In genomic region chr9:107982681-107983346, GRCm38 (mm10) we compare ENCODE assay signal across 7 mouse cellular contexts. TPM values are rescaled to one million over a fixed set of nuclear protein-coding genes. Genes with fewer than 3 reads are reported as not detected.
DNase-seq lines count a peak whose midpoint lies in the region; ATAC-seq lines count a peak whose summit lies in the region.

TSS of gene Gm20661 (plus strand) at chr9:107983058.

- peak; percentile 50; the same call in 1 of the 2 replicates for ATAC-seq in hindbrain, embryonic 14.5 days (ENCODE audit: low FRiP score)
- peak; percentile 73 for ATAC-seq in limb, embryonic 11.5 days (ENCODE audit: insufficient number of reproducible peaks, low FRiP score, low TSS enrichment, low read depth)
- ATAC-seq in stomach, embryonic 14.5 days (ENCODE audit: insufficient number of reproducible peaks, insufficient read depth, low FRiP score, low read depth) = peak; percentile 77

- peak within 1 kb of the TSS; percentile 21; the same call in 1 of the 2 replicates for H3K9ac ChIP-seq in hindbrain, embryonic 14.5 days
- H3K9ac ChIP-seq in limb, embryonic 11.5 days (ENCODE audit: low read length) = peak within 1 kb of the TSS; percentile 85
- peak within 1 kb of the TSS; percentile 59 for H3K9ac ChIP-seq in stomach, embryonic 14.5 days (replicated peaks; ENCODE audit: low read depth, low read length)

- peaks cover 18% of the 10 kb centered on the region for H3K4me1 ChIP-seq in brown adipose tissue, adult 24 weeks (ENCODE audit: control insufficient read depth, insufficient read depth, insufficient read length, low read length)
- peaks cover 15% of the 10 kb centered on the region; the same call in 1 of the 2 replicates for H3K4me1 ChIP-seq in hindbrain, embryonic 14.5 days (replicated peaks; ENCODE audit: control insufficient read depth, insufficient read depth, low read length)
- H3K4me1 ChIP-seq in limb, embryonic 11.5 days (ENCODE audit: control insufficient read depth, insufficient read depth, low read length) = peaks cover 41% of the 10 kb centered on the region
- peaks cover 56% of the 10 kb centered on the region for H3K4me1 ChIP-seq in midbrain, embryonic 10.5 days
- peaks cover 35% of the 10 kb centered on the region for H3K4me1 ChIP-seq in stomach, embryonic 14.5 days (ENCODE audit: control insufficient read depth, insufficient read depth, low read length)

- H3K27me3 ChIP-seq in hindbrain, embryonic 14.5 days (ENCODE audit: control insufficient read depth, insufficient read depth, low read length) = peaks cover 14% of the 10 kb centered on the region
- H3K27me3 ChIP-seq in limb, embryonic 11.5 days (ENCODE audit: control insufficient read depth, insufficient read depth, low read length) = no peaks in the 10 kb centered on the region
- H3K27me3 ChIP-seq in midbrain, embryonic 10.5 days (ENCODE audit: low read depth, poor library complexity, severe bottlenecking) = peaks cover 39% of the 10 kb centered on the region
- no peaks in the 10 kb centered on the region for H3K27me3 ChIP-seq in stomach, embryonic 14.5 days (ENCODE audit: control insufficient read depth, insufficient read depth, low read length)

- H3K4me2 ChIP-seq in hindbrain, embryonic 14.5 days (replicated peaks) = peak within 1 kb of the TSS; percentile 91
- H3K4me2 ChIP-seq in limb, embryonic 11.5 days (ENCODE audit: low read depth, severe bottlenecking) = peak within 1 kb of the TSS; percentile 99
- peak within 1 kb of the TSS; percentile 88 for H3K4me2 ChIP-seq in stomach, embryonic 14.5 days (replicated peaks; ENCODE audit: low read depth, low read length)

- no peaks in the 10 kb centered on the region for H3K36me3 ChIP-seq in hindbrain, embryonic 14.5 days (replicated peaks; ENCODE audit: control insufficient read depth, insufficient read depth)
- 0 out of 2 replicates have a peak, but pooled peaks cover 4% of the 10 kb centered on the region for H3K36me3 ChIP-seq in limb, embryonic 11.5 days (ENCODE audit: control insufficient read depth, insufficient read depth, low read length)
- no peaks in the 10 kb centered on the region for H3K36me3 ChIP-seq in midbrain, embryonic 10.5 days
- no peaks in the 10 kb centered on the region; the same call in 1 of the 2 replicates for H3K36me3 ChIP-seq in stomach, embryonic 14.5 days (ENCODE audit: control insufficient read depth, insufficient read depth, low read length)

- H3K9me3 ChIP-seq in hindbrain, embryonic 14.5 days (ENCODE audit: control insufficient read depth, low read length) = no peaks in the 10 kb centered on the region
- no peaks in the 10 kb centered on the region for H3K9me3 ChIP-seq in limb, embryonic 11.5 days (ENCODE audit: control insufficient read depth, low read length)
- H3K9me3 ChIP-seq in midbrain, embryonic 10.5 days (replicated peaks) = no peaks in the 10 kb centered on the region
- no peaks in the 10 kb centered on the region for H3K9me3 ChIP-seq in stomach, embryonic 14.5 days (ENCODE audit: control insufficient read depth, low read depth, low read length)

- WGBS in hindbrain, embryonic 14.5 days = 55% methylated on average over 14 of the region's 14 CpGs
- 8% methylated on average over 14 of the region's 14 CpGs for WGBS in limb, embryonic 11.5 days
- 58% methylated on average over 14 of the region's 14 CpGs for WGBS in midbrain, embryonic 10.5 days
- 9% methylated on average over 14 of the region's 14 CpGs for WGBS in stomach, embryonic 14.5 days

- peak within 1 kb of the TSS; percentile 100 for H3K27ac ChIP-seq in brown adipose tissue, adult 24 weeks (replicated peaks; ENCODE audit: low read depth, low read length)
- H3K27ac ChIP-seq in hindbrain, embryonic 14.5 days = peak within 1 kb of the TSS; percentile 83
- peak within 1 kb of the TSS; percentile 100 for H3K27ac ChIP-seq in limb, embryonic 11.5 days (replicated peaks; ENCODE audit: low read depth, low read length)
- peak within 1 kb of the TSS; percentile 75 for H3K27ac ChIP-seq in midbrain, embryonic 10.5 days (replicated peaks)
- peak within 1 kb of the TSS; percentile 100 for H3K27ac ChIP-seq in stomach, embryonic 14.5 days (ENCODE audit: low read length)

- peak within 1 kb of the TSS; percentile 93 for H3K4me3 ChIP-seq in brown adipose tissue, adult 24 weeks (ENCODE audit: insufficient read depth, low read depth, low read length)
- H3K4me3 ChIP-seq in hindbrain, embryonic 14.5 days (replicated peaks; ENCODE audit: low read length) = peak within 1 kb of the TSS; percentile 65
- peak within 1 kb of the TSS; percentile 96 for H3K4me3 ChIP-seq in limb, embryonic 11.5 days (ENCODE audit: low read depth, low read length)
- peak within 1 kb of the TSS; percentile 68 for H3K4me3 ChIP-seq in midbrain, embryonic 10.5 days
- peak within 1 kb of the TSS; percentile 45 for H3K4me3 ChIP-seq in stomach, embryonic 14.5 days (ENCODE audit: low read depth, low read length)

- peak; percentile 43 for DNase-seq in Muller cell, postnatal 12 days (ENCODE audit: inconsistent ontology term)
- peak; percentile 50 for DNase-seq in gastrocnemius, adult 18-20 months (ENCODE audit: low spot score)
- DNase-seq in hindbrain, embryonic 14.5 days (ENCODE audit: low spot score) = peak; percentile 46
- DNase-seq in limb, embryonic 11.5 days (ENCODE audit: low spot score) = peak; percentile 94
- DNase-seq in midbrain, embryonic 10.5 days (ENCODE audit: low spot score) = peak; percentile 55

RNA-seq across cellular contexts. Expression of gene Gm20661, which starts in this region (rescaled TPM):
- not detected in 2 replicates for polyA plus RNA-seq in brown adipose tissue, adult 24 weeks (2012; ENCODE audit: insufficient read depth, insufficient read length, missing spikeins)
- not detected for total RNA-seq in gastrocnemius, adult 18-20 months (2021)
- 1.2 and 1.3 TPM in 2 replicates for polyA plus RNA-seq in hindbrain, embryonic 14.5 days (2014; fragmentation: Nextera tagmentation; extraction: Ambion mirVana)
- polyA plus RNA-seq in limb, embryonic 11.5 days (2014; fragmentation: Nextera tagmentation; extraction: Ambion mirVana) = 7.3 and 7.9 TPM in 2 replicates
- polyA plus RNA-seq in midbrain, embryonic 10.5 days (2016; fragmentation: Nextera tagmentation; extraction: Ambion mirVana) = 0.83 and 1.2 TPM in 2 replicates
- 11.6 and 12.8 TPM in 2 replicates for polyA plus RNA-seq in stomach, embryonic 14.5 days (2014; fragmentation: Nextera tagmentation; extraction: Ambion mirVana)

Comparison
In these comparisons a context has a peak if more than half of its experiments do, and no peak if none do; other contexts are left out.
1. Peak in every context shown above with its lines: DNase-seq, ATAC-seq, H3K4me3 ChIP-seq and H3K27ac ChIP-seq.
2. Peak in DNase-seq in gastrocnemius, adult 18-20 months; RNA of the gene not detected or under 1 TPM.
3. DNase-seq: peak in every context shown above with its lines; median percentile 94 in limb, embryonic 11.5 days; 55 in midbrain, embryonic 10.5 days; 50 in gastrocnemius, adult 18-20 months; 46 in hindbrain, embryonic 14.5 days; 43 in Muller cell, postnatal 12 days.
4. H3K4me3 ChIP-seq: peak in every context shown above with its lines; median percentile 96 in limb, embryonic 11.5 days; 93 in brown adipose tissue, adult 24 weeks; 68 in midbrain, embryonic 10.5 days; 65 in hindbrain, embryonic 14.5 days; 45 in stomach, embryonic 14.5 days.
5. H3K9ac ChIP-seq: peak in every context shown above with its lines; median percentile 85 in limb, embryonic 11.5 days; 59 in stomach, embryonic 14.5 days; 21 in hindbrain, embryonic 14.5 days.